Mouse (Mus musculus) brain, embryonic 14.5 days (tissue): ENCODE data around the gene 1700092M07Rik. TPM values are rescaled to one million over a fixed set of nuclear protein-coding genes. Genes with fewer than 3 reads are reported as not detected.
A peak's percentile ranks its signal among the peaks of the same experiment; 100 is the strongest.

Experiments
- DNase-seq: peaks from one replicate; pipeline ENCODE4 v3.0.0-alpha.2; 2011; ENCODE audit warnings: low read depth
- CTCF ChIP-seq: fragments of 200-500 bp; IDR thresholded peaks from 2 replicates; pipeline ENCODE4 v1.5.1; 2012; ENCODE audit warnings: inconsistent platforms, mild to moderate bottlenecking, moderate library complexity, borderline replicate concordance; ENCODE audit not compliant: insufficient read depth, insufficient read length; ENCODE audit errors: extremely low read depth
- POLR2A ChIP-seq: fragments of 200-500 bp; IDR thresholded peaks from 2 replicates; pipeline ENCODE4 v1.6.1; 2012; ENCODE audit warnings: mild to moderate bottlenecking, inconsistent platforms, borderline replicate concordance; ENCODE audit not compliant: poor library complexity, insufficient read depth, insufficient read length, severe bottlenecking; ENCODE audit errors: extremely low read depth
- polyA plus RNA-seq: library from polyadenylated mRNA; depleted of rRNA; stranded (reverse); fragments of >200 nt; gene quantifications from 2 replicates; pipeline ENCODE4 v1.2.3, GENCODE M21; 2012

1700092M07Rik gene
- polyA plus RNA-seq, 1 experiment: 1.9 TPM

DNA sequence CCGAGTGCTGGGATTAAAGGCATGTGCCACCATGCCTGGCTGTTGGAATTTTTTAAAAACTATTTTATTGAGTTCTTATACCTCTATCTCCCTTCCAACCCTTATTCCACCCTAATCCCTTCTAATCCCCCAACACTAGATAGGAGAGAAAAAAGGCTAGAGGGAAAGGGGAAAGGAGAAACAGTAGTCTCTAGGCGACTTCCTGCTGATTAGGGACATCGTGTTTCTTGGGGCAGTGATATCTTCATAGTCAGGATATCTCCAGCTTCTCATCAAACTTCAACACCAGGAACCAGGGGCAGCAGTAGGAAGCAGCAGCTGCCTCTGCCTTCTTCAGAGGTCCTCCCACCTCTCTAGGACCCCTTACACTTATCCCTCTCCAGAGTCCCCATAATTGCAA, 6.2 kb upstream of the 1700092M07Rik start:
- TF ChIP-seq POLR2A (no peak), CTCF (no peak)
- no peak for DNase-seq

DNA sequence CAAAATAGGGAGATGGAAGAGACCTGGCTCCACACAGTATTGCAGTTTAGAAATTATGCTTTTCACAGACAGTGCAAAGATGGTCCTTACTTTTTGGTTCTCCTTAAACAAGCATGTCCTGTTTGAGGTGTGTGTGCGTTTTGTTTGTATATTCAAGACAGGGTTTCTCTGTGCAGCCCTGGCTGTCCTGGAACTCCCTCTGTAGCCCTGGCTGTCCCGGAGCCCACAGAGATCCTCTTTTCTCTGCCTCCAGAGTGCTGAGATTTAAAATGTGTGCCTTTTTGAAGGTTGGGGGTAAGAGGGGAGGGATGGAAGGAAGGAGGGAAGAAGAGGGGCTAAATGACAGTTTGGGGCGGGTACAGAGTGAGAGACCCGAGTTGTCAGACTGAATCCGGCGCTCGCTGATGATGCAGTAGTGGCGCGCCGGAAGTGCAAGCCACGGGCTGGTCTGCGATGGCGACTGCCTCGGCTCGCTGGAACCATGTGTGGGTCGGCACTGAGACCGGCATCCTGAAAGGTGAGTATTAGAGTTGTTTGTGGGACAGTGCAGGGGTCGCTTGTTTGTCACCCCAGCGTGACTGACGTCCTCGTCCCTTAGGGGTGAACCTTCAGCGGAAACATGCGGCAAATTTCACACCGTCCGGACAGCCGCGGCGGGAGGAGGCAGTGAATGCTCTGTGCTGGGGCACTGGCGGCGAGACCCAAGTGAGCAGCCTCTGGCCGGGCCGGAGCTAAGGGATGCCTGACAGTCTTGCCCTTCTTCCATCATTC, 4.9 kb upstream of the 1700092M07Rik start, which contains the start of gene Wdr74:
Gene Wdr74 (plus strand): TSS at position 439 of the 771 bp plus-strand sequence.
- DNase-seq: peak; percentile 97
- TF ChIP-seq CTCF: no peak
- TF ChIP-seq POLR2A: peak; percentile 74; the same call in 1 of the 2 replicates

DNA sequence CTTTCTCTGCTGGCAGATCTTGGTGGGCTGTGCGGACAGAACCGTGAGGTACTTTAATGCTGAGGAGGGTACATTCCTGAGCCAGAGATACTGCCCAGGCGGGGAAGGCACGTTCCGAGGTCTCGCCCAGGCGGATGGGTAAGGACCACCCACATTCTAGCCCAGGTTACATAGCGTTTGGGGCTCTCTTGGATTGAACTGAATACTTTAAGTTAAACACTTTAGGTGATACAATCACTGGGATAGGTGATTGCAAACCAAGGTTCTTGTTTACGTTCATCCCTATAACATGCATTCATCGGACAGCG, 4.4 kb upstream of the 1700092M07Rik start:
- no peak for DNase-seq
- TF ChIP-seq CTCF (no peak), POLR2A (no peak)

DNA sequence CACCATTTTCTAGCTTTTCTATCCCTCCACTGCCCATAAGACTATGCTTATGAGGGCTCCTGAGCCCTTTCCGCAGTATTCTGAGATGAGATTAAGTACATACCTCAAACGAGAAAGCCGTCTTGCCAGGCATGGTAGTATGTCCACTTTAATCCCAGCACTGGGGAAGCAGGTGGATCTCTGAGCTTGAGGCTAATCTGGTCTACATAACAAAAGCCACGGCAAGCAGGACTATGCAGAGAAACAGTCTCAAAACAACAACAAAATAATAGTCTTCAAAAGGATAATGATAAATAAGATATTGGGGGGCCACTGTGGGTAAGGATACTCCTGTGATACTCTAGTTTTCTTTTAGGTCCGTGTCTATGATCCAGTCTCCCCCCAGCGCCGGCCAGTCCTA, 1.6 kb upstream of the 1700092M07Rik start:
- no peak for TF ChIP-seq POLR2A
- no peak for TF ChIP-seq CTCF
- no peak for DNase-seq

DNA sequence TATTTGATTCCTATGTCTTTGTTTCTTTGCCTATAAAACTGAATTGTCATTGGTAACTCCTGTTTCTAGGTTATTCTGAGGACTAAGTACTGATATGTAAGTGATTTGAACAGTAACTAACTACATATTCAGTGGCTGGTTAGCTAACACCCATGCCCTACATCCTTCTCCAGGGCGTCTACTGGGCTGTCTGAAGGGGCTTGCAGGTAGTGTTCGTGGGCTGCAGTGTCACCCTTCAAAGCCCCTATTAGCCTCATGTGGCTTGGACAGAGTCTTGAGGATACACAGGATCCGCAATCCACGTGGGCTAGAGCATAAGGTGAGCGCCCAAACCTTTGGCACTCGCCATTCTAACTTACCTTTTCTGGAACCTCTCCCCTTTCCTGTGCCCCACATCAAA, 872 bp upstream of the 1700092M07Rik start:
- DNase-seq: no peak
- TF ChIP-seq POLR2A (no peak), CTCF (no peak)

DNA sequence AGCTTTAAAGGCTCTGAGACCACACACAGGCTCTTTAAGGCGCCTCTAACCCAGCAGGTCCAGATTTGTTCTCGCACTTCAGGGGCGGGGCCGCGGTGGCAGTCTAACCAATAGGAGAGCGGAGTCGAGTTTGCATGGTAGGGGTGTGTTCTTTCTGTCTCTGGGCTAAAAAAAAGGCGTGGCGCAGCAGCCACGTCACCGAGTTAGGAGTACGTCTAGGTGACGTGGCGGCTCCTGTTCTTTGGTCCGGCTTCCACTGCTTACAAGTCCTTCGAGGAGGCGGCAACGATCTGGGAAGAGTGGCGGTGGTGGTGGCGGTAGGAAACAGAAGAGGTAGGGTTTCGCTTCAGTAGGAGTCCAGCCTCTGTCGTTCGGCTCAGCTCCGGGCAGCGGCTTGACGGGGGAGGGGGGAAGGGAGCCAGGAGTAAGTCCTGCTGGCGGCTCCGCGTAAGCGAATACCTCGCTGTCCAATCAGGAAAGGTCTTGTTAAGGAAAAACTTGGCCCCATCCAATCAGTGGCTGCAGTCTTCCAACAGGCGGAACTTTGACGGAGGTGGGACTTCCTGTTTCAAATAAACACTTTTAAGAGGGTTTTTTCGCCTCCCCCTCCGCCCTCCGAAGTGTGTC, 838 bp downstream of the 1700092M07Rik start, which contains the start of gene Stx5a:
Gene Stx5a (plus strand): TSS at position 171 of the 627 bp plus-strand sequence.
- peak; percentile 16; the same call in 1 of the 2 replicates for TF ChIP-seq POLR2A
- TF ChIP-seq CTCF: no peak

DNA sequence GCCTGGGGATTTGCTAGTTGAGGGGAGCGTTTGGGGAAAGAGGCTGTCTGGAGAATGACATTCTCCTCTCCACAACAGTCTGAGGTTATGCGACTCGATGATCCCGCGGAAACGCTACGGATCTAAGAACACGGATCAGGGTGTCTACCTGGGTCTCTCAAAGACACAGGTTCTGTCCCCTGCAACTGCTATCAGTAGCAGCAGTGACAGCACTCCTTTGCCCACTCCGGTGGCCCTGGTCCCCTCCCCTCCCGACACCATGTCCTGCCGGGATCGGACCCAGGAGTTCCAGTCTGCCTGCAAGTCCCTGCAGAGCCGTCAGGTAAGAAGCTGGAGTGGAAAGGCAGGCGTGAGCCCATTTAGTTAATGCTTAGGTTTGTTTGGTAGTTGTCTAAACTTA, 1.7 kb downstream of the 1700092M07Rik start:
- no peak for TF ChIP-seq POLR2A
- TF ChIP-seq CTCF: no peak
- no peak for DNase-seq

More for the DNA sequence above, 838 bp downstream of the 1700092M07Rik start, which contains the start of gene Stx5a:
- peak; percentile 99 for DNase-seq

DNA sequence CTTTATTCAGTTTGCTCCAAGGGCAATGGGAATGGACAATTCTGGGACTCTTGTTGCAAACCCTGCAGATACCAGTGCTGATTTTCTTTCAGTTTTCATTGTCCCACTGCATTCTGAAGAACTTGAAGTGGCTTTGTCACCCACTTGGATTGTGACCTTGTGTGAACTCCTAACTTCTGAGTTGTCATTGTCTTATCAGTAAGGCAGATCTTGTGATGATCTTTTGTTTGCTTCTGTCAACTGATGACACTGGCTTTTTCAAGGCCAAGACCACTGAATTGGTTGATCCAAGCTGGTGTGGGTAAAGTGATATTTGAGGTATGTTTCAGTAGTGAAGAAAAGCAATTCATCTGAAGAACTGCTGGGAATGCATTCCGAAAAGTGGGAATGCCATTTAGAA, 4.9 kb downstream of the 1700092M07Rik start:
- TF ChIP-seq POLR2A (no peak), CTCF (no peak)
- DNase-seq: no peak

DNA sequence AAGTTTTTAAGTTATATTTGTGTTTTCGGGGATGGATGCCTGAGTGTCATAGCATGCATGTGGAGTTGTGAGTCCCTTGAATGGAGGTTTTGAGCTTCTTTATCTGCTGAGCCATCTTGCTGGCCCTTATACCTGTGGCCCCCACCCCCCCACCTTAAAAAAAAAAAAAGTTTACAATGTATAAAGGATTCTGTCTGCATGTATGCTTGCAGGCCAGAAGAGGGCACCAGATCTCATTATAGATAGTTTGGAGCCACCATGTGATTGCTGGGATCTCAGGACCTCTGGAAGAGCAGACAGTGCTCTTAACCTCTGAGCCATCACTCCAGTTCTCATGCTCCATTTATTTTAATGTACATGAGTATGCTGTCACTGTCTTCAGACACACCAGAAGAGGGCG, 6.8 kb downstream of the 1700092M07Rik start:
- TF ChIP-seq POLR2A (no peak), CTCF (no peak)
- no peak for DNase-seq

DNA sequence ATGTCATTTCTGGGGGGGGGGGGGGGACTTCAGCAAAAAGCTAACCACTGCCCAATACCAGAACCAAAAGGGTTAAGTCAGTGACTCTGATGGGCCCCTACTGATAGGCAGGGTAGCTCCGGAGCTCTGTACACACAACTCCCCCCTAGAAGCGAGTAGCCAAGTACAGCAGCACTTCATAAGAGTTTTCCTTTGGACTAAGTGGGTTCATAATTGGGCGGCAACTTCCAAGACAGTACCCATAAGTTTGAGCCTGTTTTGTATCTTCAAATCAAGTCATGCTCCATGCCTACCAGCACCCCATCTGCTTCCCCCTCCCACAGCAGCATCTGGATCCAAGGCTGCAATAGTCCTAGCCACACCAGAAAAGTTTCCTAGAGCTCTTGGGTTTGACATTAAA, 15.1 kb downstream of the 1700092M07Rik start:
- DNase-seq: no peak
- TF ChIP-seq POLR2A: no peak
- no peak for TF ChIP-seq CTCF

DNA sequence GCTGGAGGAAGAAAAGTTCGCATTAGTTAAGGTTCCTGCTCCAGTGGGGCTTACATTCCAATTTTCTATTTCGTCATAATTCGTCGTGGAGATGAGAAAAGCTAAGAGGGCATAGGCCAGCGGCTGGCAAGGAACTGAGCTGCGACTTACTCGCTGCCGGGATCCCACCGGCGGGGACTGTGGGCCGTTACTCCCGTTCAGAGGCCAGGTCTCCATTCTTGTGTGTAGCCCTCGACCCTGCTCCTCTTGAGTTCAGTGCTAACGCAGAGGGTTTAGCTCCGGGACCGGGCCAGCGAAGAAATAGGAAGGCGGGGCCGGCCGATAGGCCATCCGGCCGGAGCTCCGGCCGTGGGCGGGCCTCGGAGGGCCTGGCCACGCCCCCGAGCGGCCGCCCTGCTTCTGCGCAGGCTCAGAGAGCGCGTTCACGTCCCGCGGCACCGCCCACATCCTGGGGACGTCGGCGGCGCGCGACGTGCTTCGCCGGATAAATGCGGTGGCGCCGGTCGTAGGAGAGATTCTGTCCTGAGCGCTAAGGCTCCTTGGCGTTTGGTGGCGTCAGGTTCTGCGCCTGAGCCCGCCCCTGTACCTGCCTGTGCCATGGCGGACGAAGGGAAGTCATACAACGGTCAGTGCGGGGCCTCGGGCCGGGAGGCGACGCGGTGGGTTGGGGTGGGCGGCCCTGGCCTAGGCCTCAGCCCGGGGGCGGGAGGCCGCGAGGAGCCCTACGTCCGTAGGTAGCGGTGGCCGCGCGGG, 16.3 kb downstream of the 1700092M07Rik start, which contains the start of gene Nxf1:
Gene Nxf1 (plus strand): TSS at position 439 of the 753 bp plus-strand sequence.
- DNase-seq: peak; percentile 97

More for the DNA sequence above, 16.3 kb downstream of the 1700092M07Rik start, which contains the start of gene Nxf1:
- peak; percentile 75 for TF ChIP-seq POLR2A
- TF ChIP-seq CTCF: no peak
